ENCODE assay signal across 8 mouse cellular contexts in genomic region chr7:105640894-105641255, GRCm38 (mm10). TPM values are rescaled to one million over a fixed set of nuclear protein-coding genes. Genes with fewer than 3 reads are reported as not detected.
DNase-seq lines count a peak whose midpoint lies in the region; ATAC-seq lines count a peak whose summit lies in the region.

No protein-coding gene starts in this region.

- peaks cover 44% of the 10 kb centered on the region for H3K36me3 ChIP-seq in heart, embryonic 12.5 days
- peaks cover 6% of the 10 kb centered on the region for H3K36me3 ChIP-seq in midbrain, embryonic 11.5 days (ENCODE audit: control insufficient read depth, insufficient read depth, low read length)

- peak overlapping the region; percentile 90 for H3K9ac ChIP-seq in heart, embryonic 12.5 days
- H3K9ac ChIP-seq in midbrain, embryonic 11.5 days (ENCODE audit: low read length), result peak overlapping the region; percentile 81

- H3K4me3 ChIP-seq in heart, embryonic 12.5 days, result peak overlapping the region; percentile 74
- peak overlapping the region; percentile 63 for H3K4me3 ChIP-seq in midbrain, embryonic 11.5 days (ENCODE audit: low read depth, low read length)

- H3K9me3 ChIP-seq in heart, embryonic 12.5 days (replicated peaks), result no peaks in the 10 kb centered on the region
- no peaks in the 10 kb centered on the region for H3K9me3 ChIP-seq in midbrain, embryonic 11.5 days (ENCODE audit: control insufficient read depth, low read length)

- no peaks in the 10 kb centered on the region for H3K27me3 ChIP-seq in heart, embryonic 12.5 days (replicated peaks)
- H3K27me3 ChIP-seq in midbrain, embryonic 11.5 days (ENCODE audit: control insufficient read depth, insufficient read depth, low read length), result no peaks in the 10 kb centered on the region

- intact Hi-C loops in heart, postnatal 10 days (cut with DNase I), result loop anchor here (2.0 to 5.0 kb wide), 2 partner anchors 86 to 171 kb away; partner anchors contain the start of genes Mrpl17 and Smpd1

- H3K4me1 ChIP-seq in heart, embryonic 12.5 days (replicated peaks), result peaks cover 28% of the 10 kb centered on the region
- H3K4me1 ChIP-seq in midbrain, embryonic 11.5 days (ENCODE audit: control insufficient read depth, insufficient read depth, low read length), result peaks cover 14% of the 10 kb centered on the region

- peak overlapping the region; percentile 82 for H3K27ac ChIP-seq in heart, embryonic 12.5 days (ENCODE audit: poor library complexity, severe bottlenecking)
- peak overlapping the region; percentile 28; the same call in 1 of the 2 replicates for H3K27ac ChIP-seq in midbrain, embryonic 11.5 days (ENCODE audit: low read depth, low read length)

- WGBS in heart, embryonic 12.5 days, result under 1% methylated on average over 18 of the region's 18 CpGs
- WGBS in midbrain, embryonic 11.5 days, result 0% methylated on average over 18 of the region's 18 CpGs

- DNase-seq in heart, postnatal 10 days, result no peak
- peak; percentile 24 for DNase-seq in Muller cell, postnatal 12 days (ENCODE audit: inconsistent ontology term)
- peak; percentile 34 for DNase-seq in kidney, adult 9 months
- DNase-seq in midbrain, embryonic 11.5 days (ENCODE audit: low spot score, missing footprints), result no peak
- no peak for DNase-seq in natural killer cell, adult 2 months (ENCODE audit: low spot score in 2 of 2)
- no peak for DNase-seq in cerebellum, postnatal 36 days

- peak overlapping the region; percentile 96 for H3K4me2 ChIP-seq in heart, embryonic 12.5 days
- peak overlapping the region; percentile 96 for H3K4me2 ChIP-seq in midbrain, embryonic 11.5 days

- ATAC-seq in heart, embryonic 12.5 days (ENCODE audit: insufficient number of reproducible peaks, low FRiP score), result peak; percentile 20; the same call in 1 of the 2 replicates
- ATAC-seq in erythroid progenitor cell, adult 5-6 weeks (replicated peaks; ENCODE audit: low FRiP score, poor library complexity, severe bottlenecking), result peak; percentile 47
- ATAC-seq in midbrain, embryonic 11.5 days (ENCODE audit: low FRiP score), result no peak; the same call in 1 of the 2 replicates

RNA-seq across cellular contexts. Expression of gene Gm45799, which starts 0.5 kb away (rescaled TPM):
- polyA plus RNA-seq in heart, embryonic 12.5 days (2016; fragmentation: Nextera tagmentation; extraction: Ambion mirVana), result 14.1 and 14.8 TPM in 2 replicates
- total RNA-seq in heart, postnatal 10 days (2021), result 1 to 10 TPM; 1.1 to 3.0 TPM
- 1.8 TPM in 1 of 2 replicates, not detected in the other for total RNA-seq in erythroid progenitor cell, adult 5-6 weeks (2015; ENCODE audit: low replicate concordance)
- total RNA-seq in erythroid progenitor cell, adult 5-6 weeks (2017; ENCODE audit: low replicate concordance), result 3.9 TPM in 1 of 2 replicates, not detected in the other
- 10.5 and 11.9 TPM in 2 replicates for polyA plus RNA-seq in midbrain, embryonic 11.5 days (2014; fragmentation: Nextera tagmentation; extraction: Ambion mirVana)

RNA-seq across cellular contexts. Expression of gene Arfip2, which starts 0.7 kb away (rescaled TPM):
- polyA plus RNA-seq in heart, embryonic 12.5 days (2016; fragmentation: Nextera tagmentation; extraction: Ambion mirVana), result 45.5 and 45.6 TPM in 2 replicates
- 10 to 100 TPM; 24.1 to 24.5 TPM for total RNA-seq in heart, postnatal 10 days (2021)
- 5.0 and 20.2 TPM in 2 replicates for total RNA-seq in erythroid progenitor cell, adult 5-6 weeks (2015; ENCODE audit: low replicate concordance)
- total RNA-seq in erythroid progenitor cell, adult 5-6 weeks (2017; ENCODE audit: low replicate concordance), result 5.9 TPM in 1 of 2 replicates, not detected in the other
- polyA plus RNA-seq in midbrain, embryonic 11.5 days (2014; fragmentation: Nextera tagmentation; extraction: Ambion mirVana), result 70.1 and 72.9 TPM in 2 replicates

RNA-seq across cellular contexts. Expression of gene Timm10b, which starts 1.0 kb away (rescaled TPM):
- polyA plus RNA-seq in heart, embryonic 12.5 days (2016; fragmentation: Nextera tagmentation; extraction: Ambion mirVana), result 142 and 155 TPM in 2 replicates
- 100 to 1,000 TPM in 1 of 2 experiments, 10 to 100 TPM in 1; 97.3 to 100 TPM for total RNA-seq in heart, postnatal 10 days (2021)
- total RNA-seq in erythroid progenitor cell, adult 5-6 weeks (2015; ENCODE audit: low replicate concordance), result 20.2 and 20.5 TPM in 2 replicates
- 19.7 and 27.1 TPM in 2 replicates for total RNA-seq in erythroid progenitor cell, adult 5-6 weeks (2017; ENCODE audit: low replicate concordance)
- 118 and 141 TPM in 2 replicates for polyA plus RNA-seq in midbrain, embryonic 11.5 days (2014; fragmentation: Nextera tagmentation; extraction: Ambion mirVana)

RNA-seq across cellular contexts. Expression of gene Trim3, which starts 7.5 kb away (rescaled TPM):
- polyA plus RNA-seq in heart, embryonic 12.5 days (2016; fragmentation: Nextera tagmentation; extraction: Ambion mirVana), result 27.9 and 30.7 TPM in 2 replicates
- total RNA-seq in heart, postnatal 10 days (2021), result 10 to 100 TPM; 34.4 to 36.9 TPM
- total RNA-seq in erythroid progenitor cell, adult 5-6 weeks (2015; ENCODE audit: low replicate concordance), result 1.4 and 5.9 TPM in 2 replicates
- total RNA-seq in erythroid progenitor cell, adult 5-6 weeks (2017; ENCODE audit: low replicate concordance), result 1.4 TPM in 1 of 2 replicates, not detected in the other
- polyA plus RNA-seq in midbrain, embryonic 11.5 days (2014; fragmentation: Nextera tagmentation; extraction: Ambion mirVana), result 20.3 and 23.8 TPM in 2 replicates

RNA-seq across cellular contexts. Expression of gene Dnhd1, which starts 9.8 kb away (rescaled TPM):
- 0.41 and 0.52 TPM in 2 replicates for polyA plus RNA-seq in heart, embryonic 12.5 days (2016; fragmentation: Nextera tagmentation; extraction: Ambion mirVana)
- under 1 TPM; 0.45 to 0.72 TPM for total RNA-seq in heart, postnatal 10 days (2021)
- not detected in 2 replicates for total RNA-seq in erythroid progenitor cell, adult 5-6 weeks (2015; ENCODE audit: low replicate concordance)
- 0.38 and 2.4 TPM in 2 replicates for total RNA-seq in erythroid progenitor cell, adult 5-6 weeks (2017; ENCODE audit: low replicate concordance)
- polyA plus RNA-seq in midbrain, embryonic 11.5 days (2014; fragmentation: Nextera tagmentation; extraction: Ambion mirVana), result 1.00 and 1.3 TPM in 2 replicates

Comparison
In these comparisons a context has a peak if more than half of its experiments do, and no peak if none do; other contexts are left out.
1. DNase-seq: peak in Muller cell, postnatal 12 days (single experiment) and kidney, adult 9 months (single experiment); none in heart, postnatal 10 days (0 of 2), midbrain, embryonic 11.5 days (single experiment), natural killer cell, adult 2 months (0 of 2) and cerebellum, postnatal 36 days (0 of 2).